Mouse (Mus musculus) brain, adult 2 months (tissue): ENCODE data around the gene Spryd3.
A peak's percentile ranks its signal among the peaks of the same experiment; 100 is the strongest.

Experiments
- DNase-seq: peaks from one replicate; pipeline ENCODE4 v3.0.0; 2011; ENCODE audit warnings: low read depth, low spot score

Gene Spryd3

GRCm38 (mm10) chr15:102112827-102113226 lies 23.2 kb downstream of the Spryd3 start:
- no peak for DNase-seq

GRCm38 (mm10) chr15:102112181-102112580 lies 23.9 kb downstream of the Spryd3 start:
- no peak for DNase-seq

GRCm38 (mm10) chr15:102111495-102111829 lies 24.6 kb downstream of the Spryd3 start:
- DNase-seq: no peak

GRCm38 (mm10) chr15:102110701-102111494 lies 25.1 kb downstream of the Spryd3 start:
- DNase-seq: no peak

- no peak for DNase-seq
Observed at GRCm38 (mm10) chr15:102110271-102110670, 25.8 kb downstream of the Spryd3 start.

GRCm38 (mm10) chr15:102108651-102109525 lies 27.1 kb downstream of the Spryd3 start:
- DNase-seq: peak; percentile 94

GRCm38 (mm10) chr15:102107689-102108573 lies 28.1 kb downstream of the Spryd3 start:
- DNase-seq: peak; percentile 85

- peak; percentile 55 for DNase-seq
Observed at GRCm38 (mm10) chr15:102106754-102107456, 29.1 kb downstream of the Spryd3 start.

- DNase-seq: no peak
Observed at GRCm38 (mm10) chr15:102105764-102106730, 30.0 kb downstream of the Spryd3 start.

GRCm38 (mm10) chr15:102105360-102105759 lies 30.7 kb downstream of the Spryd3 start:
- peak; percentile 69 for DNase-seq

- DNase-seq: peak; percentile 44
Observed at GRCm38 (mm10) chr15:102103947-102104555, 32.0 kb downstream of the Spryd3 start.

- DNase-seq: no peak
Observed at GRCm38 (mm10) chr15:102103371-102103946, 32.6 kb downstream of the Spryd3 start.

- no peak for DNase-seq
Observed at GRCm38 (mm10) chr15:102102548-102103121, 33.4 kb downstream of the Spryd3 start.

- peak; percentile 35 for DNase-seq
Observed at GRCm38 (mm10) chr15:102101672-102102541, 34.1 kb downstream of the Spryd3 start.

GRCm38 (mm10) chr15:102100996-102101671 lies 34.9 kb downstream of the Spryd3 start:
- DNase-seq: peak; percentile 53

GRCm38 (mm10) chr15:102100161-102100981 lies 35.7 kb downstream of the Spryd3 start, which contains the start of gene Tns2:
Gene Tns2, plus strand, starts transcription at chr15:102100413.
- DNase-seq: peak; percentile 83
